Mouse (Mus musculus) hindlimb bud, embryonic 11.5 days (tissue): Measurements from ENCODE around the gene Myf6.

Experiments
- DNase-seq: peaks from one replicate; pipeline ENCODE4 v3.0.0-alpha.2; 2012; ENCODE audit warnings: low read depth, low spot score; ENCODE audit errors: extremely low spot score

Gene Myf6

GRCm38 (mm10) chr10:107494568-107494967 lies at the start of gene Myf6:
Myf6 (minus strand) TSS chr10:107494737.
- no peak for DNase-seq

- no peak for DNase-seq
These were observed 48.5 kb upstream of the Myf6 start for GRCm38 (mm10) chr10:107543026-107543425.

GRCm38 (mm10) chr10:107528758-107529157 lies 34.2 kb upstream of the Myf6 start:
- no peak for DNase-seq

GRCm38 (mm10) chr10:107519216-107519615 lies 24.7 kb upstream of the Myf6 start:
- DNase-seq, result no peak

- DNase-seq, result no peak
These were observed 22.1 kb upstream of the Myf6 start for GRCm38 (mm10) chr10:107516641-107517040.

- no peak for DNase-seq
These were observed 20.2 kb upstream of the Myf6 start for GRCm38 (mm10) chr10:107514735-107515134.

GRCm38 (mm10) chr10:107506397-107506796 lies 11.9 kb upstream of the Myf6 start:
- no peak for DNase-seq

GRCm38 (mm10) chr10:107503430-107503829 lies 8.9 kb upstream of the Myf6 start:
- no peak for DNase-seq

GRCm38 (mm10) chr10:107502193-107502592 lies 7.7 kb upstream of the Myf6 start:
- no peak for DNase-seq

- DNase-seq, result no peak
These were observed 5.1 kb upstream of the Myf6 start for GRCm38 (mm10) chr10:107499656-107500055.

- no peak for DNase-seq
These were observed 1.9 kb upstream of the Myf6 start for GRCm38 (mm10) chr10:107496402-107496801.

- DNase-seq, result no peak
These were observed 710 bp downstream of the Myf6 start for GRCm38 (mm10) chr10:107493580-107494474.

- DNase-seq, result no peak
These were observed 1.5 kb downstream of the Myf6 start for GRCm38 (mm10) chr10:107492867-107493579.

- DNase-seq, result no peak
These were observed 5.8 kb downstream of the Myf6 start for GRCm38 (mm10) chr10:107488654-107489315.

GRCm38 (mm10) chr10:107486770-107487169 lies 7.8 kb downstream of the Myf6 start:
- no peak for DNase-seq

GRCm38 (mm10) chr10:107485870-107486269 lies 8.7 kb downstream of the Myf6 start, which contains the start of gene Myf5:
Myf5 (minus strand) TSS chr10:107486134.
- DNase-seq, result no peak

- DNase-seq, result no peak
These were observed 10.5 kb downstream of the Myf6 start for GRCm38 (mm10) chr10:107484050-107484449.

- DNase-seq, result no peak
These were observed 21.0 kb downstream of the Myf6 start for GRCm38 (mm10) chr10:107473497-107473896.

- DNase-seq, result no peak
These were observed 22.8 kb downstream of the Myf6 start for GRCm38 (mm10) chr10:107471712-107472111.

- no peak for DNase-seq
These were observed 26.7 kb downstream of the Myf6 start for GRCm38 (mm10) chr10:107467819-107468218.
